Mouse (Mus musculus) kidney, adult 11 months (tissue): ENCODE measurements around the gene C2.
"Not testable (repeated sequence)": the region's sequence is repeated elsewhere in the genome, so short reads cannot be mapped to it uniquely, and the experiment has no call there.

ENCODE experiments used
- DNase-seq: peaks from one replicate; pipeline ENCODE4 v3.0.0; 2022

Gene C2

DNA sequence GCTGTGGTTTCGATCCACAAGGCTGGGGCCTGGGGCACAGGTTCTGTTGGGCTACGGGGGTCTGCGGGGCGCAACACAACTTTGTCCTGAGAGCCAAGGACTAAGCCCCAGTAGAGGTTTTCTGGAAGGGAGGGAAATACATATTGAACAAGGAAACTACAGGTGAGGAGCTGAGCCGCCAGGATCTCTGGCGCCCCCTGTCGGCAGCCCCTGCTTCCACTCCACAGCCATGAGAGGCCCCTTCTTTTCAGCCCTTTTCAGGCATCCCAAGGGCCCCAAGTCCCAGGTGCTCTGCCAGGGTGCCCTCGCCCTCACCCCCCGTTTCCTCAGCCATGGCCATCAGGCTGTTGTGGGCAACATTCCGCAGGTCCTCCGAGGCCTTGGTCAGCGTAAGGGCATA is 84.3 kb downstream of the C2 start:
- not testable (repeated sequence) for DNase-seq
